Mouse (Mus musculus) midbrain, embryonic 15.5 days (tissue): Measurements from ENCODE around the gene Uchl4. TPM values are rescaled to one million over a fixed set of nuclear protein-coding genes. Genes with fewer than 3 reads are reported as not detected.
"Not testable (repeated sequence)": the region's sequence is repeated elsewhere in the genome, so short reads cannot be mapped to it uniquely, and the experiment has no call there.

Experiments used
- ATAC-seq: fragments of 200-750 bp; cut with Nextera tagmentation; replicated peaks from 2 replicates; pipeline ENCODE4 v1.8.0; 2017; ENCODE audit warnings: moderate TSS enrichment
- H3K27ac ChIP-seq: fragments of 300-500 bp; sonication (generic); 2 replicates; pipeline ENCODE4 v1.5.1; 2015; ENCODE audit warnings: mild to moderate bottlenecking, inconsistent platforms
- H3K27me3 ChIP-seq: fragments of 300-500 bp; sonication (generic); replicated peaks from 2 replicates; pipeline ENCODE4 v1.6.1; 2015; ENCODE audit warnings: inconsistent platforms
- H3K36me3 ChIP-seq: fragments of 300-500 bp; sonication (generic); replicated peaks from 2 replicates; pipeline ENCODE4 v1.6.1; 2015; ENCODE audit warnings: inconsistent platforms
- H3K4me1 ChIP-seq: fragments of 300-500 bp; sonication (generic); 2 replicates; pipeline ENCODE4 v1.6.1; 2015; ENCODE audit warnings: inconsistent platforms
- H3K4me2 ChIP-seq: fragments of 300-500 bp; sonication (generic); 2 replicates; pipeline ENCODE4 v1.6.1; 2015; ENCODE audit warnings: inconsistent platforms, mild to moderate bottlenecking, moderate library complexity
- H3K4me3 ChIP-seq: fragments of 300-500 bp; sonication (generic); 2 replicates; pipeline ENCODE4 v1.5.1; 2015; ENCODE audit warnings: mild to moderate bottlenecking, inconsistent platforms
- H3K9ac ChIP-seq: fragments of 300-500 bp; sonication (generic); 2 replicates; pipeline ENCODE4 v1.6.1; 2015; ENCODE audit warnings: mild to moderate bottlenecking, inconsistent platforms
- H3K9me3 ChIP-seq: fragments of 300-500 bp; sonication (generic); 2 replicates; pipeline ENCODE4 v1.6.1; 2016; ENCODE audit warnings: inconsistent platforms
- WGBS: fragments of 180-500 bp; shearing (Covaris S2); methylation state at CpG from one replicate; pipeline ENCODE4 v1.1.7; 2015; ENCODE audit warnings: mixed read lengths; 5-methylcytosine and 5-hydroxymethylcytosine counted together
- polyA plus RNA-seq: library from polyadenylated mRNA; unstranded; fragments of >200 nt; fragmentation: Nextera tagmentation; extraction: Ambion mirVana; gene quantifications from 2 replicates; pipeline ENCODE4 v1.2.1, GENCODE M21; 2015

Gene Uchl4
- polyA plus RNA-seq = 2.6 and 2.7 TPM in 2 replicates

DNA sequence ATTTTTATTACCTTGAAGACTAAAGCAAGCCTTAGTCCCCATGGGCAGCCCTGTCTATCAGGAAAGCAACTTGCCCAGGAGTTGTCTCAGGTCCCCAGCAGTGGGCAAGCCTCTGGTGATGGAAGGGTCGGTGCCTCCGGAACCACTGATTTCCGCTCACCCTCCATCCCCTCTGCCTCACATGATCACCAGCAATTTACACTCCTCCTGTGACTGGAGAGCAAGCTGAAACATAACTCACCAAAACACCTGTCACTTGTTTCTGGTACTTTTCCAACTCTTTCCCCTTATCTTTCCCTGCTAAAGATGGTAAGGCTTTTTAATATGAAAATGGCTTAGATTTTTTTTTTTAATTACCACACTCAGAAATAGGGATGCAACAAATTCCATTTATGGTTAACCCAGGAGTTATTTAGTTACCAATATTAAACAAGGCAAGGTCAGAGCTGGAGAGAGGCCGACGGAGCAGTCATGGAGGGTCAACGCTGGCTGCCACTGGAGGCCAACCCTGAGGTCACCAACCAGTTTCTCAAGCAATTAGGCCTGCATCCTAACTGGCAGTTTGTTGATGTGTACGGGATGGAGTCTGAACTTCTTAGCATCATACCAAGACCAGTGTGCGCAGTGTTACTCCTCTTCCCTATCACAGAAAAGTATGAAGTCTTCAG lies at the start of gene Uchl4:
TSS of gene Uchl4 (plus strand) at position 434 of the 668 bp plus-strand sequence.
- no peaks in the 10 kb centered on the region for H3K36me3 ChIP-seq
- H3K27me3 ChIP-seq = no peaks in the 10 kb centered on the region
- H3K9ac ChIP-seq = no peak within 1 kb of the TSS
- H3K4me3 ChIP-seq = no peak within 1 kb of the TSS
- no peak within 1 kb of the TSS for H3K4me2 ChIP-seq
- H3K4me1 ChIP-seq = peaks cover 9% of the 10 kb centered on the region; the same call in 1 of the 2 replicates
- ATAC-seq = no peak
- 96% methylated on average over 8 of the region's 8 CpGs for WGBS
- no peaks in the 10 kb centered on the region for H3K9me3 ChIP-seq
- H3K27ac ChIP-seq = peak within 1 kb of the TSS; percentile 11; the same call in 1 of the 2 replicates

DNA sequence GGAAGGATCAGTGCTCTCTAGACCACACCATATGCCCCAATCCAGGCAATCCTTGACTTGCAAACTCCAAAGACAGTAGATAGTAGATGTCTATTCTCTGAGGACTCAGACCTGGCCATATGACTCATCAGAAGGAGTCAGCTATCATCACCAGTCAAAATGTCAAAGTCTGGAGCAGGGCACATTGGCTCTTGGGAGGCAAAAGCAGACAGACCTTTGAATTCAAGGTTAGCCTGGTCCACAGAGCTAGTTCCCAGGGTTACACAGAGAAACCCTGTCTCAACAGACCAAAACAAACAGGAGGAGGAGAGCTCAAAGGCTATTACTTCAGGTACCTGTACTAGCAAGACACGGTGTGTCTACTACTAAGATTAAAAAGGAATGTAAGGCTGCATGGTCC lies 41.1 kb upstream of the Uchl4 start:
- H3K4me3 ChIP-seq = no peak overlapping the region
- no peak for ATAC-seq
- no peaks in the 10 kb centered on the region for H3K9me3 ChIP-seq
- no peaks in the 10 kb centered on the region for H3K27me3 ChIP-seq
- H3K9ac ChIP-seq = no peak overlapping the region
- H3K4me1 ChIP-seq = no peaks in the 10 kb centered on the region
- WGBS = 96% methylated on average over 1 of the region's 1 CpGs
- H3K4me2 ChIP-seq = no peak overlapping the region
- H3K27ac ChIP-seq = no peak overlapping the region
- 0 out of 2 replicates have a peak, but pooled peaks cover 5% of the 10 kb centered on the region for H3K36me3 ChIP-seq

DNA sequence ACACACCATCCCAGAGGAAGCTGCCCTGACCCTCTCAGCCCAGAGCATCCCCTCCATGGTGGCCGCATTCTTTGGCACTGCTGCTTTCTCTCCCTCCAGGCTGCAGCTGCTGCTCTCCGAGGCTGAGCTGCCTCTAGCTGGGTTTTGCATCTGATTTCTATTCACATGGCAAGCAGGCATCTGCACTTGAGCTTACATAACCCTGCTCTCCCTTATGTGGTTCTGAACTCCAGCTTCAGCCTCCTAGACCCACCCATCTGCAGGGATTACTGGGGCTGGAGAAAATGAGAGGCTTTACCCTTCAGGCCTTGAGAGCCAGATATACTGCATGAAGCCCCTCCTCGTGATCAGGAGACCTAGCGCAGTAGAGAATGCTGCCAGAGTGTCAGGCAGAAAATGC lies 39.4 kb upstream of the Uchl4 start:
- no peaks in the 10 kb centered on the region for H3K4me1 ChIP-seq
- ATAC-seq = no peak
- H3K27ac ChIP-seq = no peak overlapping the region
- H3K4me2 ChIP-seq = no peak overlapping the region
- H3K36me3 ChIP-seq = 0 out of 2 replicates have a peak, but pooled peaks cover 5% of the 10 kb centered on the region
- H3K9ac ChIP-seq = no peak overlapping the region
- H3K9me3 ChIP-seq = no peaks in the 10 kb centered on the region
- H3K27me3 ChIP-seq = no peaks in the 10 kb centered on the region
- WGBS = 74% methylated on average over 4 of the region's 4 CpGs
- no peak overlapping the region for H3K4me3 ChIP-seq

- Histone ChIP-seq H3K4me1 (no peaks in the 10 kb centered on the region), H3K9ac (no peak overlapping the region), H3K27ac (no peak overlapping the region), H3K4me3 (no peak overlapping the region), H3K27me3 (no peaks in the 10 kb centered on the region), H3K9me3 (no peaks in the 10 kb centered on the region), H3K36me3 (0 out of 2 replicates have a peak, but pooled peaks cover 5% of the 10 kb centered on the region), H3K4me2 (no peak overlapping the region)
- WGBS = 90% methylated on average over 8 of the region's 8 CpGs
- ATAC-seq = no peak
Measured at GRCm38 (mm10) chr9:64197524-64197923, 37.5 kb upstream of the Uchl4 start.

- 94% methylated on average over 5 of the region's 5 CpGs for WGBS
- 0 out of 2 replicates have a peak, but pooled peaks cover 4% of the 10 kb centered on the region for H3K36me3 ChIP-seq
- no peaks in the 10 kb centered on the region for H3K4me1 ChIP-seq
- no peaks in the 10 kb centered on the region for H3K27me3 ChIP-seq
- no peak overlapping the region for H3K27ac ChIP-seq
- no peak overlapping the region for H3K4me2 ChIP-seq
- ATAC-seq = no peak
- no peak overlapping the region for H3K9ac ChIP-seq
- no peak overlapping the region for H3K4me3 ChIP-seq
- no peaks in the 10 kb centered on the region for H3K9me3 ChIP-seq
Measured at GRCm38 (mm10) chr9:64198068-64198762, 36.8 kb upstream of the Uchl4 start.

GRCm38 (mm10) chr9:64198763-64199418 lies 36.1 kb upstream of the Uchl4 start:
- WGBS = 89% methylated on average over 7 of the region's 7 CpGs
- not testable (repeated sequence) for H3K9me3 ChIP-seq

DNA sequence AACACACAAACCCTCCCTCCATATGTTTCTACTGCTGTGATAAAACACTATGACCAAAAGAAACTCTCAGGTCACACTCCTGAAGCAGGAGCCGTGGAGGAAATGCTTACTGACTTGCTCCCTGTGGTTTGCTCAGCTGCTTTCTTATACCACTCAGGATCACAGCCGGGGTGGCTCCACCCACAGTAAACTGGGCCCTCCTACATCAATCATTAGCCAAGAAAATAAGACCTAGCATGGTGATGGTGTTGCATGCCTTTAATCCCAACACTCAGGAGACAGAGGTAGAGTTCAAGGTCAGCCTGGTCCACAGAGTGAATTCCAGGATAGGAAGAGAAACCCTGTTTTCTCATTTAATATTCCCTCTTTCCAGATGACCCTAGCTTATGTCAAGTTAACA lies 35.1 kb upstream of the Uchl4 start:
- Histone ChIP-seq H3K9ac (no peak overlapping the region), H3K36me3 (no peaks in the 10 kb centered on the region), H3K9me3 (no peaks in the 10 kb centered on the region), H3K4me2 (no peak overlapping the region), H3K27me3 (no peaks in the 10 kb centered on the region), H3K27ac (no peak overlapping the region), H3K4me1 (no peaks in the 10 kb centered on the region), H3K4me3 (no peak overlapping the region)
- ATAC-seq = no peak
- 80% methylated on average over 2 of the region's 2 CpGs for WGBS

More at GRCm38 (mm10) chr9:64198763-64199418, 36.1 kb upstream of the Uchl4 start:
- not testable (repeated sequence) for H3K4me3 ChIP-seq, H3K4me1 ChIP-seq, H3K36me3 ChIP-seq, H3K27ac ChIP-seq, H3K27me3 ChIP-seq, ATAC-seq, H3K4me2 ChIP-seq, H3K9ac ChIP-seq

- no peak overlapping the region for H3K4me2 ChIP-seq
- H3K27me3 ChIP-seq = no peaks in the 10 kb centered on the region
- H3K4me3 ChIP-seq = no peak overlapping the region
- no peaks in the 10 kb centered on the region for H3K9me3 ChIP-seq
- no peaks in the 10 kb centered on the region for H3K4me1 ChIP-seq
- H3K27ac ChIP-seq = no peak overlapping the region
- no peaks in the 10 kb centered on the region for H3K36me3 ChIP-seq
- no peak for ATAC-seq
- no peak overlapping the region for H3K9ac ChIP-seq
Measured at GRCm38 (mm10) chr9:64202331-64202730, 32.7 kb upstream of the Uchl4 start.

GRCm38 (mm10) chr9:64202866-64203265 lies 32.1 kb upstream of the Uchl4 start:
- Histone ChIP-seq H3K4me1 (no peaks in the 10 kb centered on the region), H3K4me3 (no peak overlapping the region), H3K36me3 (no peaks in the 10 kb centered on the region), H3K9ac (no peak overlapping the region), H3K4me2 (no peak overlapping the region), H3K27ac (no peak overlapping the region), H3K27me3 (no peaks in the 10 kb centered on the region), H3K9me3 (no peaks in the 10 kb centered on the region)
- no peak for ATAC-seq

DNA sequence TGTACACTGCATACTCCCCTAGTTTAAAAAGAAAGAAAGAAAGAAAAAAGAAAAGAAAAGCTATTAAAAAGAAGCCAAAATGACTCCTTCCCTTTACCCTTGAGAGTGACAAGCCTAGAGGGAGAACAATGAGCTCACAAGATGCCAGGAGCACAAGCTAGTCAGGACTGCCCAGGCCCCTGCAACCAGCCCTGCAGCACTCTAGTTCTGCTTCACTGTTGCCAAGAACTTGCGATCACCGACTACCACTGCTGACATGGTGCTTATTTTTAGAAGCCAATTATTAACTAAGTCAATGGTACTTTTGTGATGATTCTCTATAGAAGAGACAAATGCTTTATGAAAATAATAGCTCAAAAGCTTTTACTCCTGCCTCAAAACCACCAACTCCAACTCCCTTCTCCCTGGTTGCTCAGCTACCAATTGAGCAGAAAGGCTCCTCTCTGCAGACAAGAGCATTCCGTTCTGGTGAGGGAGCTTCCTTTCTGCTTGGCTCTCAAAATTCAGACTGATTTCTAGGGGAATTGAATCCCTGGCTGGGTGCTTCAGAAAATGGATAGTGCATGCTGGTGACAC lies 27.4 kb upstream of the Uchl4 start:
- no peaks in the 10 kb centered on the region for H3K4me1 ChIP-seq
- H3K4me2 ChIP-seq = no peak overlapping the region
- H3K4me3 ChIP-seq = no peak overlapping the region
- no peak for ATAC-seq
- no peaks in the 10 kb centered on the region for H3K27me3 ChIP-seq
- no peak overlapping the region for H3K27ac ChIP-seq
- 80% methylated on average over 3 of the region's 3 CpGs for WGBS
- no peak overlapping the region for H3K9ac ChIP-seq
- no peaks in the 10 kb centered on the region for H3K9me3 ChIP-seq
- no peaks in the 10 kb centered on the region for H3K36me3 ChIP-seq

DNA sequence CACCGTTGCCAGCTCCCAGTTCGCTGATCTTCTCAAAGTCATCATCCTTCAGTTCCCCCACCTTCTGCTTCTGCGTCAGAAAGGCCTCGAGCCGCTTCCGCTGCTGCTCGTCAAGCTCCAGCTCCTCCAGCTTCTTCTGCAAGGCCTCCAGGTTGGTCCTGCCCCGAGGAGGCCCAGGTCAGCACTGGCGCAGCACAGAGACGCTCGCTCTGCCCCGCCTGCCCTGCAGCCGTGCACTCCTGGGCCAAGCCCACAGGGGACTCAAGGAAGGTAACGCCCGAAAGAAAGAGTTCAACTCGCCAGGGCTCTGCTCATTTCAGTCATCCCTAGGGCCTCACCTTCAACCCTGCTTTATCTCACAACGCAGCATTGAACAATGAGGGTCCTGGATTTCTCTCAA lies 20.5 kb upstream of the Uchl4 start:
- no peaks in the 10 kb centered on the region for H3K27me3 ChIP-seq
- no peak overlapping the region for H3K4me2 ChIP-seq
- 95% methylated on average over 17 of the region's 17 CpGs for WGBS
- no peak overlapping the region for H3K27ac ChIP-seq
- H3K9me3 ChIP-seq = no peaks in the 10 kb centered on the region
- H3K4me3 ChIP-seq = no peak overlapping the region
- no peak for ATAC-seq
- H3K4me1 ChIP-seq = no peaks in the 10 kb centered on the region
- no peaks in the 10 kb centered on the region for H3K36me3 ChIP-seq
- H3K9ac ChIP-seq = no peak overlapping the region

GRCm38 (mm10) chr9:64216090-64216489 lies 18.9 kb upstream of the Uchl4 start:
- Histone ChIP-seq H3K4me2 (no peak overlapping the region), H3K27ac (no peak overlapping the region), H3K4me1 (peaks cover 4% of the 10 kb centered on the region; the same call in 1 of the 2 replicates), H3K9me3 (no peaks in the 10 kb centered on the region), H3K4me3 (no peak overlapping the region), H3K27me3 (no peaks in the 10 kb centered on the region), H3K36me3 (no peaks in the 10 kb centered on the region), H3K9ac (no peak overlapping the region)
- ATAC-seq = no peak
- WGBS = 81% methylated on average over 4 of the region's 4 CpGs
